Mouse (Mus musculus) kidney, postnatal 0 days (tissue): ENCODE results near the gene Atp6v0a1. TPM values are rescaled to one million over a fixed set of nuclear protein-coding genes. Genes with fewer than 3 reads are reported as not detected.
A peak's percentile ranks its signal among the peaks of the same experiment; 100 is the strongest.

Experiments
- ATAC-seq: fragments of 200-750 bp; cut with Nextera tagmentation; replicated peaks from 2 replicates; pipeline ENCODE4 v1.8.0; 2017; ENCODE audit warnings: low read depth, moderate number of reproducible peaks, moderate TSS enrichment, moderate library complexity; ENCODE audit not compliant: low FRiP score
- DNase-seq: peaks from one replicate; pipeline ENCODE4 v3.0.0-alpha.2; 2016; ENCODE audit warnings: low spot score
- H3K27ac ChIP-seq: fragments of 300-500 bp; sonication (generic); 2 replicates; pipeline ENCODE4 v1.5.1; 2014; ENCODE audit warnings: mild to moderate bottlenecking
- H3K27me3 ChIP-seq: fragments of 300-500 bp; sonication (generic); 2 replicates; pipeline ENCODE4 v1.6.1; 2014; ENCODE audit warnings: low read length, mixed read lengths; ENCODE audit not compliant: insufficient read depth
- H3K36me3 ChIP-seq: fragments of 300-500 bp; sonication (generic); 2 replicates; pipeline ENCODE4 v1.6.1; 2014; ENCODE audit warnings: low read length, mixed read lengths; ENCODE audit not compliant: insufficient read depth
- H3K4me1 ChIP-seq: fragments of 300-500 bp; sonication (generic); replicated peaks from 2 replicates; pipeline ENCODE4 v1.6.1; 2014; ENCODE audit warnings: antibody characterized with exemption, low read length, mixed read lengths; ENCODE audit not compliant: insufficient read depth
- H3K4me2 ChIP-seq: fragments of 300-500 bp; sonication (generic); 2 replicates; pipeline ENCODE4 v1.6.1; 2014; ENCODE audit warnings: mild to moderate bottlenecking, low read length, moderate library complexity, mixed read lengths
- H3K4me3 ChIP-seq: fragments of 300-500 bp; sonication (generic); replicated peaks from 2 replicates; pipeline ENCODE4 v1.5.1; 2014; ENCODE audit warnings: low read depth, low read length
- H3K9ac ChIP-seq: fragments of 300-500 bp; sonication (generic); 2 replicates; pipeline ENCODE4 v1.6.1; 2014; ENCODE audit warnings: low read depth, low read length
- H3K9me3 ChIP-seq: fragments of 300-500 bp; sonication (generic); replicated peaks from 2 replicates; pipeline ENCODE4 v1.6.1; 2016; ENCODE audit warnings: low read length, inconsistent platforms, mixed read lengths
- CTCF ChIP-seq: IDR thresholded peaks from 2 replicates; pipeline ENCODE4 v1.5.1; 2016; ENCODE audit warnings: antibody characterized with exemption, low read depth, mild to moderate bottlenecking, moderate library complexity
- WGBS: fragments of 180-500 bp; shearing (Covaris S2); extraction: QIAGEN DNeasy Blood & Tissue Kit; methylation state at CpG from one replicate; pipeline ENCODE4 v1.1.7; 2014; 5-methylcytosine and 5-hydroxymethylcytosine counted together
- polyA plus RNA-seq: library from polyadenylated mRNA; unstranded; fragments of >200 nt; fragmentation: Nextera tagmentation; extraction: Ambion mirVana; gene quantifications from 2 replicates; pipeline ENCODE4 v1.2.1, GENCODE M21; 2015

The Atp6v0a1 gene
- polyA plus RNA-seq, 1 experiment from 2014 or later = 35.1 TPM

DNA sequence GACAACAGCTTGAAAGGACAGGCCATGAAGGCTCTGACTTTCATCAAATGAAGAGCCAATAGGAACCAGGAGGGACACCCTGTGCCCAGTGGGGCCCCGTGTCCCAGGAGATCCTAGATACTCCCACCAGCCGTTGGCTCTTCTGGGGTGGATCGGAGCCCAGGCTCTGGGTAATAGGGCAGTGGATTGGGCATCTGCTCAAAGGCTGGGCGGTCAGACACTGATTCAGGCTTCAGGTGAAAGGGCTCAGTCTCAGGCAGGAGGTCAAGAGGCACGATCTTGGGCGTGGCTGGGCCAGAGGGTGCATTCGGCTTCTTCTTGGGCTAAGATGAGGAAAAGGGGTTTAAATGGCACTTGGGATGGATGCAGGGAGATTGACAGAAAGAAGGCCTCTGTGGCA is 45.1 kb upstream of the Atp6v0a1 start:
- ATAC-seq = no peak
- H3K4me2 ChIP-seq = no peak overlapping the region
- no peaks in the 10 kb centered on the region for H3K9me3 ChIP-seq
- H3K27me3 ChIP-seq = no peaks in the 10 kb centered on the region
- DNase-seq = no peak
- H3K9ac ChIP-seq = no peak overlapping the region
- no peaks in the 10 kb centered on the region for H3K36me3 ChIP-seq
- no peak overlapping the region for H3K27ac ChIP-seq
- 84% methylated on average over 7 of the region's 7 CpGs for WGBS
- peaks cover 21% of the 10 kb centered on the region; the same call in 1 of the 2 replicates for H3K4me1 ChIP-seq
- TF ChIP-seq CTCF = no peak
- H3K4me3 ChIP-seq = no peak overlapping the region

DNA sequence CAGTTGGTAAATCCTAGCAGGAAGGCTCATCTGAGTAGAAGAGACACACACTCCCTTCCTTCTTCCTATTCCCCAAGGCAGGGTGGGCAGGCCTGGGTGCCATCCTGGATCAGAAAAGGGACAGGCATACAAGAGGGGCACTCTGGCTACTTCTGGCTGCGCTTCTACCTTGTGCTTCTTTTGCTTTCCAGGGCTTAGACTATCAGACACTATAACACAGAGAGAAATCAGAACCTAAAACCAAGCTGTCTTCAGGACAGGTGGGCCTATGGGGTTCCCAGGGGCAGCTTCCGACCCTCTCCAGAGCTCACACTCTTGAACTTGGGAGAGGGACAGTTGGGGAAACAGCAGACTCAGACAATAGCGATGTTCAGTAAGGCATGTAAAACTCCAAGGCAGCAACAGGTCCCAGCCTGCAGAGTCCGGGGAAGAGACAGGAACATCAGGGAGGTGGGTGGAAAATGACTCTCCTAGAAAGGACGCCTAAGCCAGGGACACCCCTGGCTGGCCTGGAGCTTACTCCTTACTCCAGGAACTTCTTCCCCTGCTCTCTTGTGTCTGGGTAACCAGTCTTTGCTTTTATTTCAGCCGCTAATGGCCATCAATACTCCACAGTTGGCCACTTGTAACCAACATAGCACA is 44.2 kb upstream of the Atp6v0a1 start:
- Histone ChIP-seq H3K4me3 (no peak overlapping the region), H3K27me3 (no peaks in the 10 kb centered on the region), H3K27ac (no peak overlapping the region), H3K9me3 (no peaks in the 10 kb centered on the region), H3K4me2 (no peak overlapping the region), H3K36me3 (no peaks in the 10 kb centered on the region), H3K9ac (no peak overlapping the region), H3K4me1 (peaks cover 15% of the 10 kb centered on the region; the same call in 1 of the 2 replicates)
- DNase-seq (no peak), ATAC-seq (no peak)
- WGBS = 86% methylated on average over 6 of the region's 6 CpGs
- TF ChIP-seq CTCF = no peak

DNA sequence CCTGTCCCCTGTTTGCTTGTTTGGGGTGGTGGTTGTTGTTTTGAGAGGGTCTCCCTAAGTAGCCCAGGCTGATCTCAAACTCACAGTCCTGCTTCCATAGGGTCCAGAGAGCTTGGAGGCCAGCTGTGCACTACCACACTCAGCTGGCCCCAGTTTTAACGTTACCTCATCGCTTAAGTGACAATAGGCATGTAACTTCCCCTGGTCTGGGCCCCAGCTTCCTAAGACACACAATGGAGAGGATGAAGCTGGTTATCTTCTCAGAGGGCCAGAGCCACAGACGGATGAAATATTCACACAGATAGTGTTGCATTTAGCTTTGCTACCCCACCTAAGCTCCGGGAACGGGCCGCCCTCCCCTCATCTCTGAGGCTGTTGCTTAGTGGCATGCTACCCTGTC is 43.5 kb upstream of the Atp6v0a1 start:
- 71% methylated on average over 6 of the region's 6 CpGs for WGBS
- no peaks in the 10 kb centered on the region for H3K36me3 ChIP-seq
- no peak overlapping the region for H3K4me2 ChIP-seq
- no peak for TF ChIP-seq CTCF
- H3K27ac ChIP-seq = no peak overlapping the region
- no peak for DNase-seq
- no peaks in the 10 kb centered on the region for H3K27me3 ChIP-seq
- H3K4me1 ChIP-seq = peaks cover 11% of the 10 kb centered on the region; the same call in 1 of the 2 replicates
- no peak for ATAC-seq
- no peaks in the 10 kb centered on the region for H3K9me3 ChIP-seq
- H3K4me3 ChIP-seq = no peak overlapping the region
- H3K9ac ChIP-seq = no peak overlapping the region

DNA sequence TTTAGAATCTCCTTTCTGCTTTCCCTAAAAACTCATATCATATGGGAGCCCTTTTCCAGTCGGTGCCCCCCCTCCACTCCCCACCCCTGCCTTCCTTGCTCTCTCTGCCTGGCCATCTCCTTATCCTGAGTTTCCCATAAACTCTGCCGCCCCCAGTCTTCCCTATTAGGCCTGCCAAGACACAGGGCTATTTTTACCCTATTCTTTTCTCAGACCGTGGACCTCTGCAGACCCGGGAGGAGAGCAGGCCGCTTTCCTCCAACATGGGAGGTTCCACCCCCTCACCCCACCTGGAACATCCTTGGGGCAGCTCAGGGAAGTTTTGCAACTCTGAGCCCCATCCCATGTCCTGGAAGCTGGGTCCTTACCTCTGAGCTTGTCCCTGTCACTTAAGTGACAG is 41.9 kb upstream of the Atp6v0a1 start:
- WGBS = 57% methylated on average over 5 of the region's 5 CpGs
- Histone ChIP-seq H3K4me3 (no peak overlapping the region), H3K4me1 (peaks cover 8% of the 10 kb centered on the region; the same call in 1 of the 2 replicates), H3K27ac (no peak overlapping the region), H3K27me3 (no peaks in the 10 kb centered on the region), H3K4me2 (peak overlapping the region; percentile 70), H3K9me3 (no peaks in the 10 kb centered on the region), H3K36me3 (no peaks in the 10 kb centered on the region), H3K9ac (no peak overlapping the region)
- DNase-seq (no peak), ATAC-seq (no peak)
- no peak for TF ChIP-seq CTCF

DNA sequence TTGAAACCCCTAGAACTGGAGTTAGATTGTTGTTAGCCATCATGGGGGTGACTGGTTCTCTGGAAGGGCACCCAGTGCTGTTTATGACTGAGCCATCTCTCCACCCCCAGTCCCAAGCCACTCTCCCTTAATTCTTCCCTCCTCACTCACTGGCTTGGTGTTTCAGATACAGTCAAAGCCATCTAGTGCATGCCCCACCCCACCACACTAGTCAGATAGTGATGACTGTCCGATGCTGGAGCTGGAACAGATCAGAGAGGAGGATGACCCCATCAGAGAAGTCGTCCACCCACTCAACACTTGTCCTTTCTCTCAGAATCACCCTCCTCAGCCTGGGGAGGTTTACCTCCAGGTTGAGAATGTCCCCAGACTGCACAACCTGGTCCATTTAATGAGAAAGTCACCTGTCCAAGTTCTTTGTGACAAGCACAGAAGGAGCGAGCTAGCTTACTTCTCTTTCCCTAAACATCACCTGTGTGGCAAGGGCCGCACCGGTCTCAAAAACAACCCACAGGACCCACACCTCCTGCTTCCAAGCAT is 41.3 kb upstream of the Atp6v0a1 start:
- no peak overlapping the region for H3K9ac ChIP-seq
- no peak for DNase-seq
- peaks cover 3% of the 10 kb centered on the region; the same call in 1 of the 2 replicates for H3K4me1 ChIP-seq
- 0 out of 2 replicates have a peak overlapping the region, but pooled peaks have one; percentile 87 for H3K27ac ChIP-seq
- ATAC-seq = no peak
- WGBS = 87% methylated on average over 5 of the region's 5 CpGs
- no peaks in the 10 kb centered on the region for H3K36me3 ChIP-seq
- no peaks in the 10 kb centered on the region for H3K27me3 ChIP-seq
- peak overlapping the region; percentile 64 for H3K4me3 ChIP-seq
- no peaks in the 10 kb centered on the region for H3K9me3 ChIP-seq
- TF ChIP-seq CTCF = no peak
- peak overlapping the region; percentile 70 for H3K4me2 ChIP-seq

DNA sequence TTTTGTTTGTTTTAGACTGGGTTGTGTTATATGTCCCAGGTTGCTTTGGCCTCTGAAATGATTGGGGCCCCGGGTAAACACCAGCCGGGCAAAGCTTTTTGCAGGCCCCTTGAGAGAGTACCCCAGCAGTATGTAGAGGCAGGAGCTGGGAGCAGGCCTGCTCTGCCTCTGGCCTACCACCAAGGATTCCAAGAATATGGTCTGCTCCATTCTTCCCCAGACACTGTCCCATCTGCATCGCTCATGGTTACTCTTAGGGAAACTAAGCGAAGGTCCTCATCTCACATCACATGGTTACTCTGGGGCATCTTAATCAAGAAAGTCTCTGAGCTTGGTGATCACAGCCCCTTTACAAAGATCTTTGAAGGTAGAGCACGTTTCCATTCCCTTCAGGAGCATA is 40.8 kb upstream of the Atp6v0a1 start:
- peak overlapping the region; percentile 70 for H3K4me2 ChIP-seq
- H3K4me3 ChIP-seq = peak overlapping the region; percentile 64
- peaks cover 3% of the 10 kb centered on the region; the same call in 1 of the 2 replicates for H3K4me1 ChIP-seq
- ATAC-seq = no peak
- no peak for DNase-seq
- no peak for TF ChIP-seq CTCF
- no peaks in the 10 kb centered on the region for H3K27me3 ChIP-seq
- 76% methylated on average over 5 of the region's 5 CpGs for WGBS
- no peaks in the 10 kb centered on the region for H3K9me3 ChIP-seq
- H3K27ac ChIP-seq = peak overlapping the region; percentile 87; the same call in 1 of the 2 replicates
- peak overlapping the region; percentile 73 for H3K9ac ChIP-seq
- no peaks in the 10 kb centered on the region for H3K36me3 ChIP-seq
